Mouse (Mus musculus): ENCODE measurements at regions not wholly inside any gene's neighbourhood (a gene's known extent, or its start where the extent isn't known, plus 50 kb on each side); places are given as distances from the start of the nearest gene placed in this dataset.

- DNase-seq (ENCODE audit: low spot score in 2 of 2): no peak
These were observed 147.6 kb downstream of the Nfkbiz start for GRCm38 (mm10) chr16:55691069-55691468.

DNA sequence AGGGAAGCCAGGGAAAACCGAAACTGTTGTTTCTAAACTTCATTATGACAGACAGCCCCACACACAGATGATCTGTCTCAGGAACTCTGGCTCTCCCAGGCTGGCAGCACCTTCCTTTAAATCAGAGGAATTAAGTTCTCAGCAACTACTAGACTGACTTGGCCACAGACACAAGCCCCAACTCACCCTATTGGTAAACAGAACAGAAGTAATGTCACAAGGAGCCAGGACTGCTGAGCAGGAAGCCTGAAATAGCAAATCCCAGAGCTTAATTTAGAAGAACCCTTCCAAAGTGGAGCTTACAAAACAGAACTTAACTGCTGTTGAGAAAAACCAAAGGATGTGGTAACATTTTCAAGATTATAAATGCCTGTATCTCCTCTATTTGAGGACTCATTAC lies 174.8 kb downstream of the Nfkbiz start:
- DNase-seq (ENCODE audit: low spot score in 2 of 2): no peak

DNA sequence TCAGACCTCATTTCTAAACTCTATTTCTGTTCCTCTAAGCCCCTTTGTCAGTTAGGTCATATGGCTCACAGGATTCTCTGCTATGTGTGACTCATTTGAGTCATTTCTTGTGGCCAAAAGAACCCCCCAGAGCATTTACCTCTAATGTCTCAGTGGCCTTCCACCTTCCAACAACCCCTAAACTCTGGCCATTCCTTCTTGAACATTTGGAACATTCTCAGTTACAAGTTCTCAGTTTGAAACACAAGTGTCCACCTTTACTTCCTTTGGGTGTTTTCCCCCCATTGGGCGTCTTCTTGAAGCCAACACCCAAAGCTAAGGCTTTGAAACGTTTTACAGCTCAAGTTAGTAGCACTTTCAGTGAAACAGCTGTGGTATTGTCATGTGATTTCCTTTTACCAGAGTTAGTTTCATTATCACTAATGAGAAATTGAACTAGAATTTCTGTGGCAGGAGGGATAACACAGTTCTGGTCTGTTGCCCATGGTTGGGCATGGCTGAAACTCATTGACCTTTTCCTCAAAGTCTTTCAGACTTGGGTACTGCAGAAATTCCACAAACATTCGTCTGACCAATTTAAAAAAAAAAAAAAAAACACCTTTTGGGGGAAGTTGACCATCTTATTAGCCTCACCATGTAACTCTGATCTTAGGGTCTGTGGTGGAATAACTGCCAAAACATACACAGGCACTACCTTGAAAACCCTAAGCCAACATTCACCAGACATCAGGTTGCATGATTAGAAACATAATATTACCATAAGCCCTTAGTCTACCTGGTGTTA lies 201.8 kb downstream of the Nfkbiz start:
- DNase-seq (ENCODE audit: low spot score in 2 of 2): no peak

GRCm38 (mm10) chr16:55636224-55636623 lies 202.5 kb downstream of the Nfkbiz start:
- no peak for DNase-seq (ENCODE audit: low spot score in 2 of 2)

DNA sequence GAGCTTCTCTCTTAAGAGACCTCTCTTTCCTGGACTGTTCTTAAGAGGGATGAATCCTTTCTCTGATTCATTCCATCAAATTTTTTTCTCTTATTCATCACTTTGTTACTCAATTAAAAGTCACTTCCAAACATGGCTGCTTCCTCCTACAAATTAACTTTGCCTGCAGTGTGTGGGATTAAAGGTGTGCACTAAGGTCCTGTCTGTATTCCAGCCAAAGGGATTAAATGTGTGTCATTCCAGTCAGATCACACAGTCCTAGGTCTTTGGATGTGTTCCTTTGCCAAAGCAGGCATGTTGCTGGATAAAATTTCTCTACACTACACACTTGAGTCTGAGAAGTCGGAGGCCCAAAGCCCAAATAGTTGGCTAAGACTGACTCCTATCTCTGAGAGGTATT lies 204.0 kb downstream of the Nfkbiz start:
- DNase-seq (ENCODE audit: low spot score in 2 of 2): no peak

DNA sequence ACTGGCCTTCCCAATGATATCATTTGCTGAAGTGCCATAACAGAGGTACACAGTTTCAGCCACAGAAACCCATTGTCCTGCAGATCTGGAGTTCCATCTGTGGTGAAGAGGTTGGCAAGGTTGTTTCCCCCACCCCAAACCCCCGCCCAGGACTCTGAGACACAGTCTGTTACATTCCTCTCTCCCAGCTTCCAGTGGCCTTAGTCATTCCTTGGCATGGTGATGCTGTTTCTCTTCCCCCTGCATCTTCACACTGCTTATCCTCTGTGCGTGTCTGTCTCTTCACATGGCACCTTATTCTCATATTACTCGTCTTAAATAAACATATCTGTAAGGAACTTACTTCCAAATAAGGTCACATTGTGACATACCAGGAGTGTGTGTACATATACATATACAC lies 206.5 kb downstream of the Nfkbiz start:
- no peak for DNase-seq (ENCODE audit: low spot score in 2 of 2)

- no peak for DNase-seq (ENCODE audit: low spot score in 2 of 2)
These were observed 207.1 kb downstream of the Nfkbiz start for GRCm38 (mm10) chr16:55631637-55632036.

GRCm38 (mm10) chr16:55631048-55631447 lies 207.7 kb downstream of the Nfkbiz start:
- DNase-seq (ENCODE audit: low spot score in 2 of 2): no peak

GRCm38 (mm10) chr16:55627531-55627930 lies 211.2 kb downstream of the Nfkbiz start:
- DNase-seq (ENCODE audit: low spot score in 2 of 2): no peak

GRCm38 (mm10) chr16:55623422-55623821 lies 215.3 kb downstream of the Nfkbiz start:
- DNase-seq (ENCODE audit: low spot score in 2 of 2): no peak

- no peak for DNase-seq (ENCODE audit: low spot score in 2 of 2)
These were observed 219.0 kb downstream of the Nfkbiz start for GRCm38 (mm10) chr16:55619731-55620130.

GRCm38 (mm10) chr16:55617958-55618357 lies 220.7 kb downstream of the Nfkbiz start:
- DNase-seq (ENCODE audit: low spot score in 2 of 2): no peak

DNA sequence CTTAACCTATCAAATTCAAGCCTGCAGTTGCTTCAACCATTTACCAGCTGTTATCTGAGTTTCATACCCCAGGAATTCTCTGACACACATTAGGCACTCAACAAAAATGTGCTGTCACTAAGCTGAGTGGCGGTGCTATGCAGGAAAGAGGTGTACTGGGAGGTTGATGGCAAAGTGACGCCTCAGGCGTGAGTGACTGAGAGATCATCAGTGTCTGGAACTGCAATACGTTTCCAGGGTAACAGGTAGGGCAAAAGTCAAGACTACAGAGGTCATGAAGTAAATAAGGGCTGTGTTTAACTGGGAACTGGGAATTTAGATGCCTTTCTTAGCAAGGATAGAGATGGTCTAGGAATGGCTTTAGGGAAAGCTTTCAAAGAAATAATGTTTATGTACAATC lies 221.2 kb downstream of the Nfkbiz start:
- DNase-seq (ENCODE audit: low spot score in 2 of 2): no peak

- no peak for DNase-seq (ENCODE audit: low spot score in 2 of 2)
These were observed 222.1 kb downstream of the Nfkbiz start for GRCm38 (mm10) chr16:55616408-55617120.

DNA sequence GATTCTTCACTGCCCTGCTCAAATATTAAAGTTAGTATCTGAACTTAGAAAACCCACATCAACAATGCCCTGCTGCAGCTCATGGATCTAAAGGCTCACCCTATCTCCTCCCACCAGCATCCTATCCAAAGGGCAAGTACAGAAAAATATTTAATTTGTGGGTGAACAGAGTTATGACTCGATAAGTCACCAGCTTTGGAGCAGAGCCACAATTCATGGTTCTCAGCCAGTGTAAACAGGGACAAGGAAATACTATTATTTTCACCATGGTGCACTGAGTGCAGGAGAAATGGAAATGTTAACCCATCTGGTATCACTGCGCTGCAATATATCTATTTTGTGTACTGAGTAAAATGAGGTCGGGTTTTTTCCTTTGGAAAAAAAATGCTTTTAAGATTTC lies 225.8 kb downstream of the Nfkbiz start:
- DNase-seq (ENCODE audit: low spot score in 2 of 2): no peak

- no peak for DNase-seq (ENCODE audit: low spot score in 2 of 2)
These were observed 226.7 kb downstream of the Nfkbiz start for GRCm38 (mm10) chr16:55612001-55612400.

- DNase-seq (ENCODE audit: low spot score in 2 of 2): no peak
These were observed 227.5 kb downstream of the Nfkbiz start for GRCm38 (mm10) chr16:55611172-55611571.

- no peak for DNase-seq (ENCODE audit: low spot score in 2 of 2)
These were observed 230.3 kb downstream of the Nfkbiz start for GRCm38 (mm10) chr16:55608361-55608760.

GRCm38 (mm10) chr16:55606447-55607239 lies 232.1 kb downstream of the Nfkbiz start:
- no peak for DNase-seq (ENCODE audit: low spot score in 2 of 2)

DNA sequence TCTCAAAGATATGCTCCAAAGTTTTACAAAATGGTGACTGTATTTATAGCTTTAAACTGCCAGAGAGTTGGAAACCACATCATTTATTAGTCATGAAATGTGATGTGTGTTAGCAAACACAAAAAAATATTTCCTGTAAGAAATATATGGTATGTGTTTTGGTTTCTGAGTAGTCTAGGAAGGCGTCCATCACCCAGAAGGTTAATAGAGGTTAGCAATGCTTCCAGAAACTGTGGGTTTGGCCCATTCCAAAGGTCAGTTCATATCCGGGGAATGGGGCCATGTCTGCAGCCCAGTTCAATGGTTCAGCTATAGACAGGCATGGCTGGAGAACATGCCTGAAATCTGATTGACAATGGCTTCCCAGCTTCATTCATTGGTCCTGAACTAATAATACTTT lies 235.1 kb downstream of the Nfkbiz start:
- DNase-seq (ENCODE audit: low spot score in 2 of 2): no peak

DNA sequence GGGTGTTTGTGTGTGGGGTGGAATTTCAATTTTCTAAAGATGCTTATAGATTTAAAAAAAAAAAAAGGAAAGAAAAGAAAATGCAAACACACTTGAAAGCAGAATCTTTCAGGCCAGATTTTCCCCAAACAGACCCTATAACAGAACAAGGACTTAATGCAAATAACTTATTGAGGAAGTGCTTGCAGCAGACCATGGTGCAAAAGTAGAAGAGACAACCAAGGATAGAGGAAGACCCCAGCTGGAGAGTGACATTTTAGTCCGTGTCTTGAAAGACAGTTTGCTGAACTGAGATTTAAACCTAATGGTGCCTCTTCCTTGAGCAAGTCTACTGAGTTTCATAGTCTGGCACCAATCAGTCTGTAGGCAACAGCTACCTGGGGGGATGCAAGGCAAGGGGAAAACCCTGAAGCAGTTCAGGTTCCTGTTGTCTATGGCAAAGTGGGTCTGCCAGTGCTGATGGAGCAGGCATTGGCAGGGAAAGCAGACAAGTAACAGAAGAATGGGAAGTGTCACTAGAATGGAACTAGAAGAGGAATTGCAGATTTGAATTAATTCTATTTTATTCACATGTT lies 249.2 kb downstream of the Nfkbiz start:
- DNase-seq (ENCODE audit: low spot score in 2 of 2): no peak

GRCm38 (mm10) chr16:55587138-55587537 lies 251.6 kb downstream of the Nfkbiz start:
- no peak for DNase-seq (ENCODE audit: low spot score in 2 of 2)
